Mouse (Mus musculus): ENCODE measurements at regions not wholly inside any gene's neighbourhood (a gene's known extent, or its start where the extent isn't known, plus 50 kb on each side); places are given as distances from the start of the nearest gene placed in this dataset.

DNA sequence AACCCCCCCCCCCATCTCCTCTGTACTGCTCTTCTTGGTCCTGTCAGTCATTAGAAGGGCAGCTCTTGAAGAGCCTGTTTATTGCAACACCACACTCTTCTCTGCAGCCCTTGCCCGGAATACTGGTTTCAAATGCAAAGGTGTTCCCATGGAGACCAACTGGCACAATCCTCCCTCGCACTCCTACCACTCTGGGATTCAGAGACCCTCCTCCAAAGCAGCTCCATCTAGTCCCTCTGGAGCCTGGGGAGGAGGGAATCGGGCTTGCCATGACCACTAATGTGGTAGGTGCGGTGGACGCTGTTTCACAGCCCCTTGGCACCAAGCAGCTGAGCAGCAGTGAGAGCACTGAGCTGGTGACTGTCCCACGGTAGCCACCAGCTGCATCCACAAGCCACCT lies 83.1 kb downstream of the Stk35 start:
- 60% methylated on average over 6 of the region's 6 CpGs for WGBS
- Histone ChIP-seq H3K4me3 (ENCODE audit: low read depth, low read length) (no peak overlapping the region), H3K9me3 (ENCODE audit: control insufficient read depth, low read length) (no peaks in the 10 kb centered on the region), H3K27me3 (ENCODE audit: control insufficient read depth, insufficient read depth, low read length) (no peaks in the 10 kb centered on the region), H3K9ac (ENCODE audit: low read length) (no peak overlapping the region), H3K27ac (ENCODE audit: low read depth, low read length) (no peak overlapping the region), H3K4me1 (replicated peaks; ENCODE audit: control insufficient read depth, insufficient read depth, low read length) (no peaks in the 10 kb centered on the region), H3K4me2 (ENCODE audit: low read depth, low read length, severe bottlenecking) (no peak overlapping the region), H3K36me3 (ENCODE audit: control insufficient read depth, insufficient read depth, low read length) (no peaks in the 10 kb centered on the region)
- no peak for DNase-seq (ENCODE audit: low spot score)
- ATAC-seq (replicated peaks; ENCODE audit: low FRiP score) = no peak

DNA sequence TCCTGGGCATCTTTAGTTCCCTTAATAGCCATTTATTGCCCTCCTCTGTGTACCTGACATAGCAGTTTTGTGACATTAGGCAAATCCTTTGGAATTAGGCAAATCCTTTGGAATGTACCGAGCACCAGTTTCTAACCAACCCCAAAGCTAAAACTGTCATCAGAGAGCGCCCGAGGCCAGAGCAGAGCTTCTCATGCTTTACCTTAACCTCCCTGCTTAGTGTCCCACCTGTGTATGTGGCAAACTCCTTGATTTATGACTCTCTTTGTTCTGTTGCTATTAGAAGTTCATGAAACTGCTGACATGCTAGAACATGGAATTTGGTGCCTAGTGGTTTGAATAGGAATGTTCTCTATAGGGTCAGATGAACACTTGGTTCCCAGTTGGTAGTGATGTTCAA lies 84.0 kb downstream of the Stk35 start:
- 86% methylated on average over 3 of the region's 3 CpGs for WGBS
- Histone ChIP-seq H3K9ac (ENCODE audit: low read length) (no peak overlapping the region), H3K9me3 (ENCODE audit: control insufficient read depth, low read length) (no peaks in the 10 kb centered on the region), H3K27me3 (ENCODE audit: control insufficient read depth, insufficient read depth, low read length) (no peaks in the 10 kb centered on the region), H3K36me3 (ENCODE audit: control insufficient read depth, insufficient read depth, low read length) (no peaks in the 10 kb centered on the region), H3K4me1 (replicated peaks; ENCODE audit: control insufficient read depth, insufficient read depth, low read length) (no peaks in the 10 kb centered on the region), H3K4me3 (ENCODE audit: low read depth, low read length) (no peak overlapping the region), H3K27ac (ENCODE audit: low read depth, low read length) (no peak overlapping the region), H3K4me2 (ENCODE audit: low read depth, low read length, severe bottlenecking) (no peak overlapping the region)
- DNase-seq (ENCODE audit: low spot score) = no peak
- ATAC-seq (replicated peaks; ENCODE audit: low FRiP score) = no peak

DNA sequence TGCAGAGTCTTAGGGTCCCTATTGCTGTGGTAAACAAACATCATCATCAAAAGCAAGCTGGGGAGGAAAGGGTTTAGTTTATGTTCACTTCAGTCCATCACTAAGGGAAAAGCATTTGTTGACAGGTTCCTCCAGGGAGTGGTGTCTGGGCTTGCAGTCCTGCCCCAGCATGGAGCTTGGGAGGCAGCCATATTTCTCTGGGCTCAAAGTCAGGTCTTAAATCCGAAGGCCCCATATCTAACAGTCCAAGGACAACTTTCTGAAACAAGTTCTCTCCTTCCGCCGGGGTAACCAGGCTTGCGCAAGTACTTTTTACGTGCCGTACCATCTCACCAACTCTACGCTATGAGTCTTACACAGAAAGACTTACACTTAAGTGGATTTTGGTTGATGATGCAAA lies 85.2 kb downstream of the Stk35 start:
- Histone ChIP-seq H3K4me1 (replicated peaks; ENCODE audit: control insufficient read depth, insufficient read depth, low read length) (no peaks in the 10 kb centered on the region), H3K36me3 (ENCODE audit: control insufficient read depth, insufficient read depth, low read length) (no peaks in the 10 kb centered on the region), H3K4me2 (ENCODE audit: low read depth, low read length, severe bottlenecking) (no peak overlapping the region), H3K4me3 (ENCODE audit: low read depth, low read length) (no peak overlapping the region), H3K9ac (ENCODE audit: low read length) (no peak overlapping the region), H3K9me3 (ENCODE audit: control insufficient read depth, low read length) (no peaks in the 10 kb centered on the region), H3K27ac (ENCODE audit: low read depth, low read length) (no peak overlapping the region), H3K27me3 (ENCODE audit: control insufficient read depth, insufficient read depth, low read length) (no peaks in the 10 kb centered on the region)
- DNase-seq (ENCODE audit: low spot score) (no peak), ATAC-seq (replicated peaks; ENCODE audit: low FRiP score) (no peak)
- WGBS = 95% methylated on average over 7 of the region's 7 CpGs

DNA sequence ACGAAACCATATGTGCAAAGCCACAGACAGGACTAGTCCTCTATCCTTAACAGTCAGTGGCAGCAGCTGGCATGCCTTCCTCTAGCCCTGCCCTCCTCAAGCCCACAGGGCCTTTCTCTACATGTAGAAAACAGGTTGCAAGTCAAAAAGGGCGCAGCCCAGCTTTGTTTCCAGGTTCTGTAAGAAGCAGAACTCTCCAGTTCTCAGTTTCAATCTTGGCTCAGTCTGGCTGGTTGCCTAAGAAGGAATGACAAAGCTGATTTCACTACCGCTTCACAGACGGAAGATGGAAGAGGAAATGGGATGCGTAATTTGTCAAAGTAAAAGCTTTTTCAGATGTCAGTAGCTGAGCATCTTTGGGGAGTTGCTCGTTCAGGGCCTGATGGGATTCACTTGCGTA lies 92.9 kb downstream of the Stk35 start:
- Histone ChIP-seq H3K36me3 (ENCODE audit: control insufficient read depth, insufficient read depth, low read length) (no peaks in the 10 kb centered on the region), H3K4me1 (replicated peaks; ENCODE audit: control insufficient read depth, insufficient read depth, low read length) (no peaks in the 10 kb centered on the region; the same call in 1 of the 2 replicates), H3K9ac (ENCODE audit: low read length) (no peak overlapping the region), H3K27ac (ENCODE audit: low read depth, low read length) (no peak overlapping the region), H3K4me3 (ENCODE audit: low read depth, low read length) (no peak overlapping the region), H3K9me3 (ENCODE audit: control insufficient read depth, low read length) (no peaks in the 10 kb centered on the region), H3K4me2 (ENCODE audit: low read depth, low read length, severe bottlenecking) (no peak overlapping the region), H3K27me3 (ENCODE audit: control insufficient read depth, insufficient read depth, low read length) (no peaks in the 10 kb centered on the region)
- ATAC-seq (replicated peaks; ENCODE audit: low FRiP score) (no peak), DNase-seq (ENCODE audit: low spot score) (no peak)
- 87% methylated on average over 7 of the region's 7 CpGs for WGBS

DNA sequence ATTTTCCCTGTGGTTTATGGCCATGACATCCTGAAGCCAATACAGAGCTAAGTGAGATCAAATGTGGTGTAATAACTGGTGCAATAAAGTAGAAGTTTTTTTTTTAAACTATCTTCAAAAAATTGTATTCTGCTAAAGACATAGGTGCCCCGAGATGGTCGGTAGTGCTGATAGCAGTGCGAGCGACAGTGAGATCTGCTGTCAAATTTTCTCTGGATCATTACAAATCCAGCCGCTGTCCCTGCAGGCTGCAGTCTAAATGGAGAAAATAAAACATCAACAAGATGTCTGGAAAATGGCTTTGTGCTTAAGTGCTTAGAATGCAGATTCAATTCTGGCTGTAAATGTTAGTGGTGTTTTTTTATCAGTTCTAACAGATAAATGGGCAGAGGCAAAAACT lies 93.5 kb downstream of the Stk35 start:
- 92% methylated on average over 5 of the region's 5 CpGs for WGBS
- H3K4me1 ChIP-seq (replicated peaks; ENCODE audit: control insufficient read depth, insufficient read depth, low read length) = no peaks in the 10 kb centered on the region; the same call in 1 of the 2 replicates
- no peaks in the 10 kb centered on the region for H3K27me3 ChIP-seq (ENCODE audit: control insufficient read depth, insufficient read depth, low read length)
- no peaks in the 10 kb centered on the region for H3K36me3 ChIP-seq (ENCODE audit: control insufficient read depth, insufficient read depth, low read length)
- H3K9ac ChIP-seq (ENCODE audit: low read length) = no peak overlapping the region
- DNase-seq (ENCODE audit: low spot score) (no peak), ATAC-seq (replicated peaks; ENCODE audit: low FRiP score) (no peak)
- no peak overlapping the region for H3K27ac ChIP-seq (ENCODE audit: low read depth, low read length)
- no peaks in the 10 kb centered on the region for H3K9me3 ChIP-seq (ENCODE audit: control insufficient read depth, low read length)
- no peak overlapping the region for H3K4me2 ChIP-seq (ENCODE audit: low read depth, low read length, severe bottlenecking)
- no peak overlapping the region for H3K4me3 ChIP-seq (ENCODE audit: low read depth, low read length)

DNA sequence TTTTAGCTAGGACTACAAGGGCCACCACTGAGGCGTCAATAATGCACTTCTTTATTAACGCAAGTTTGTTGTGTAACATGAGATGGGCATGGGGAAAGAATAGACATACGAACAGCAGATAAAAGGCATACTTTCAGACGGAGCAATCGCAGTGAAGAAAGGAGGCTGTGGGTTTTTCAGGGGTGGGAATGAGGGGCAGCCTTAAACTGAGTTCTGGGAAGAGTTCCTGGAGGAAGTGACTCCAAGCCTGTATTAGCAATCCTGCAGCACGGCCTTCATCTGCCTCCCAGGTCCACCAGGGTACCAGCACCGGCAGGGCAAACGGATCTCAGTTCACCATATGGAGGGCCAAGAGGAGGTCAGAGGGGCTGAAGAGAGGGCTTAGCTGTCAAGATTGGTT lies 94.6 kb downstream of the Stk35 start:
- no peak overlapping the region for H3K27ac ChIP-seq (ENCODE audit: low read depth, low read length)
- 69% methylated on average over 8 of the region's 8 CpGs for WGBS
- no peak overlapping the region for H3K4me2 ChIP-seq (ENCODE audit: low read depth, low read length, severe bottlenecking)
- DNase-seq (ENCODE audit: low spot score) (no peak), ATAC-seq (replicated peaks; ENCODE audit: low FRiP score) (no peak)
- no peaks in the 10 kb centered on the region for H3K36me3 ChIP-seq (ENCODE audit: control insufficient read depth, insufficient read depth, low read length)
- H3K27me3 ChIP-seq (ENCODE audit: control insufficient read depth, insufficient read depth, low read length) = no peaks in the 10 kb centered on the region
- no peaks in the 10 kb centered on the region; the same call in 1 of the 2 replicates for H3K4me1 ChIP-seq (replicated peaks; ENCODE audit: control insufficient read depth, insufficient read depth, low read length)
- H3K4me3 ChIP-seq (ENCODE audit: low read depth, low read length) = no peak overlapping the region
- no peaks in the 10 kb centered on the region for H3K9me3 ChIP-seq (ENCODE audit: control insufficient read depth, low read length)
- H3K9ac ChIP-seq (ENCODE audit: low read length) = no peak overlapping the region

DNA sequence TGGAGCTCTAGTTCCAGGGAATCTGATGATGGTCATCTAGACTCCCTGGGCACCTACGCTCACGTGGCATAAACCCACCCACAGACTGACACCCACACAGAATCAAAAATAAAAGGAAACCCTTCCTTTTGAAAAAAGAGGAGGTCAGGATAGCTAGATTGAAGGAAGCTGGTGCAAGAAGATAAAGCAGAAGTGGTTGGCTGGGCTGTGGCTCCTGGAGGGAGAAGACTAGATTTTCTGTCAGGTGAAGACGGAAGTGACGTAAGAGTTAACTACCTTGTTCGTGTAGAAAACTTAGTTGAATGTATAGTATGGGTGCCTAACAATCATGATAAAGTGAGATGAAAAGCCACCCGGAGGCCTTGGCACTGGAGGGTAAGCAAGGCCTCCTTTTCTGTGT lies 95.1 kb downstream of the Stk35 start:
- WGBS = 89% methylated on average over 6 of the region's 6 CpGs
- no peak overlapping the region for H3K4me3 ChIP-seq (ENCODE audit: low read depth, low read length)
- H3K36me3 ChIP-seq (ENCODE audit: control insufficient read depth, insufficient read depth, low read length) = no peaks in the 10 kb centered on the region

DNA sequence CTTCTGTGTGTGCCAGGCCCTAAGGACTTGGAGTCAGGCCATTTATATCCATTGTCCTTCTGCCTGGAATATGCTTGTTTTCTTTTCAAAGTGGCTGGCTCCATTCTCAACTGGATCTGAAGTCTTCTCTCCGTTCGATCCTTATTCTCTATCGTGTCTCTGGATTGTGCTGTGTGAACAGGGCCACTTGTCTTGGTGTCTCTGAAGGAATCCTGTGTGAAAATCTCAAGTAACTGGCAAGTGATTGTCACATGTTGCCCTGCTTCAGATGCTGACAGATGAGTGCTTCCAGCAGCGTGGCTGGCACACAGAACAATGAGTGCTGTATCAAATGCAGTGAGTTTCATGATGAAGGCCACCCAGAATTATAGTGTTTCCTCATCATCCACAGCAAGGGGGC lies 96.4 kb downstream of the Stk35 start:
- Histone ChIP-seq H3K9ac (ENCODE audit: low read length) (no peak overlapping the region), H3K36me3 (ENCODE audit: control insufficient read depth, insufficient read depth, low read length) (no peaks in the 10 kb centered on the region), H3K4me1 (replicated peaks; ENCODE audit: control insufficient read depth, insufficient read depth, low read length) (no peaks in the 10 kb centered on the region; the same call in 1 of the 2 replicates), H3K4me3 (ENCODE audit: low read depth, low read length) (no peak overlapping the region), H3K4me2 (ENCODE audit: low read depth, low read length, severe bottlenecking) (no peak overlapping the region), H3K27ac (ENCODE audit: low read depth, low read length) (no peak overlapping the region), H3K27me3 (ENCODE audit: control insufficient read depth, insufficient read depth, low read length) (no peaks in the 10 kb centered on the region), H3K9me3 (ENCODE audit: control insufficient read depth, low read length) (no peaks in the 10 kb centered on the region)
- ATAC-seq (replicated peaks; ENCODE audit: low FRiP score) = no peak
- DNase-seq (ENCODE audit: low spot score) = no peak
- WGBS = 84% methylated on average over 4 of the region's 4 CpGs

More for the DNA sequence above, 95.1 kb downstream of the Stk35 start:
- Histone ChIP-seq H3K4me2 (ENCODE audit: low read depth, low read length, severe bottlenecking) (no peak overlapping the region), H3K4me1 (replicated peaks; ENCODE audit: control insufficient read depth, insufficient read depth, low read length) (no peaks in the 10 kb centered on the region; the same call in 1 of the 2 replicates), H3K27ac (ENCODE audit: low read depth, low read length) (no peak overlapping the region), H3K9me3 (ENCODE audit: control insufficient read depth, low read length) (no peaks in the 10 kb centered on the region), H3K9ac (ENCODE audit: low read length) (no peak overlapping the region), H3K27me3 (ENCODE audit: control insufficient read depth, insufficient read depth, low read length) (no peaks in the 10 kb centered on the region)
- ATAC-seq (replicated peaks; ENCODE audit: low FRiP score) (no peak), DNase-seq (ENCODE audit: low spot score) (no peak)

DNA sequence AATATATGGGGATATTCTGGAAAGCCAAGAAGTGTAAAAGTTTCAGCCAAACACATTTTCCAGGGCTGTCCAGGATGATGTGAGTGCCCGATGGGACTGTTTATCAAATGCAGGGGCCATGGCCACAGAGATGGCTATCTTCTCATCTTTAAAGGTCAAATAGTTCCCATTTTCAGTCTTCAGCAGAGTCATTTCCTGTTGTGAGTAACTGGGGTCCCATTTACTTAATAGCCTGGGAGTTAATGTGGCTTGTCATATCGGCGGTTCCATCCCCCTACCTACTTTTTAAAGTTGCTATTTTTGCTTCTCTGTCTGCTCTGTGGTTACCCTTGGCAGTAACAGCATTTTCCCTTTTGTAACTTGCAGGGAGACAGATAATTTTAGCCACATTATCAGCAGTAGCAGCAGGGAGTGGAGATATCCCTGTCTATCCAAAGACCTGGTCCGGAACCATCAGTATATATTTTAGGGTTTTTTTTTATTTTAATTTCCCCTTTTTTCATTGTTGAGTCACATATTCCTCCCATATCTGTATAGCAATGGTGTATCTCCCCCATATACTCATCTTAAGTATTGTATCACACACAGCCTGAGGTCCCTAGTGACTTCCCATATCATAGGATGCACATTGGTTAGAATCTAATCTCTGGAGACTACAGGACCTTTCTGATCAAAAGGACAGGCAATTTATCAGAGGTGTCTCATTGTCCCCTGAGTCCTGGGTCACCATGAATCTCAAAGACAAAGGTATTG lies 103.2 kb downstream of the Stk35 start:
- H3K4me1 ChIP-seq (replicated peaks; ENCODE audit: control insufficient read depth, insufficient read depth, low read length) = peaks cover 1% of the 10 kb centered on the region; the same call in 1 of the 2 replicates
- no peak overlapping the region for H3K4me2 ChIP-seq (ENCODE audit: low read depth, low read length, severe bottlenecking)
- H3K27me3 ChIP-seq (ENCODE audit: control insufficient read depth, insufficient read depth, low read length) = no peaks in the 10 kb centered on the region
- no peak overlapping the region for H3K27ac ChIP-seq (ENCODE audit: low read depth, low read length)
- 80% methylated on average over 4 of the region's 4 CpGs for WGBS
- DNase-seq (ENCODE audit: low spot score) = no peak
- no peaks in the 10 kb centered on the region for H3K36me3 ChIP-seq (ENCODE audit: control insufficient read depth, insufficient read depth, low read length)
- no peaks in the 10 kb centered on the region for H3K9me3 ChIP-seq (ENCODE audit: control insufficient read depth, low read length)
- H3K9ac ChIP-seq (ENCODE audit: low read length) = no peak overlapping the region
- ATAC-seq (replicated peaks; ENCODE audit: low FRiP score) = no peak
- no peak overlapping the region for H3K4me3 ChIP-seq (ENCODE audit: low read depth, low read length)
